Mouse (Mus musculus): ENCODE results near the gene Mapkap1. TPM values are rescaled to one million over a fixed set of nuclear protein-coding genes. Genes with fewer than 3 reads are reported as not detected.

Gene Mapkap1
- total RNA-seq, 2 experiments from 2014 or later = 61.2 to 64.2 TPM

DNA sequence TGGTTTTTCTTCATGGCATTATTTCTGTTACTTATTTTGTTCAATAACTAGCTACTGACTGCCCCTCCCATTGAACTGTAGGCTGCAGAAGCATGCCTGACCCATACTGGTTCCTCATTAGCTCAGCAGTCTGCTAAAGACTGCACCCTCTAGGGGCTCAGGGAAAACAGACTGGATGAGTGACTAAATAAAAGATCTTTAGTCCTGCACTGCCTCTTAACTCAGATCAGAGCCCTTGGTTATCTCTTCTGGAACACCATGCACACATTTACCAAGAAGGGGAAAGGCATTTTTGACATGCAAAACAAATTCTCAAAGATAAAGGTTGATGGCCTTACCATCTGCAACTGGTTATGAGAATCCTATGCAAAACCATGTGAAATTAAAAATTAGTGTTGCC lies 157.3 kb downstream of the Mapkap1 start:
- no peak for TF ChIP-seq CTCF (IDR thresholded peaks at IDR 0.05)
- Histone ChIP-seq H3K4me3 (no peak overlapping the region), H3K27ac (peak overlapping the region; percentile 50; the same call in 1 of the 2 replicates)
- intact Hi-C loops (cut with DNase I) = no loop called here
- no peak for DNase-seq (ENCODE audit: extremely low spot score in 1 of 2, low spot score in 2 of 2)

DNA sequence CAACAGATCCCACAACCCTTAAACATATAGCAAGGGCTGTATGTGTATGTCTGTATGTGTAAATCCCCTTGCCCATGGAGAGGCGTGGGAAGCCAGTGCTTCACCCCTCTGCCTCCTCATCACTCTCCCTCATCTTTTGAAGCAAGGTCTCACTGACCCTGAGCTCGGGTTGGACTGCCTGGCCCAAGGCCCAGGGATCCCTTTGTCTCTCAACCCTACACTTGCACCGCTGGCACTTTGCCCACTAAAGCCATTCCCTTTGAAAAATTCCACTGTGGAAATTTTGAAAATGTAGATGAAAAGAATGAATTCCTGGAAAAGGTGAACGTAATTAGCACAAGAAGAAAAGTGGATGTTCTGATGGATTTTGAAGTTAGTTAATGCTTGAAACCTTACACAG lies 159.6 kb downstream of the Mapkap1 start:
- Histone ChIP-seq H3K4me3 (no peak overlapping the region), H3K27ac (no peak overlapping the region)
- DNase-seq (ENCODE audit: extremely low spot score in 1 of 2, low spot score in 2 of 2) = no peak
- intact Hi-C loops (cut with DNase I) = no loop called here
- TF ChIP-seq CTCF (IDR thresholded peaks at IDR 0.05) = no peak

DNA sequence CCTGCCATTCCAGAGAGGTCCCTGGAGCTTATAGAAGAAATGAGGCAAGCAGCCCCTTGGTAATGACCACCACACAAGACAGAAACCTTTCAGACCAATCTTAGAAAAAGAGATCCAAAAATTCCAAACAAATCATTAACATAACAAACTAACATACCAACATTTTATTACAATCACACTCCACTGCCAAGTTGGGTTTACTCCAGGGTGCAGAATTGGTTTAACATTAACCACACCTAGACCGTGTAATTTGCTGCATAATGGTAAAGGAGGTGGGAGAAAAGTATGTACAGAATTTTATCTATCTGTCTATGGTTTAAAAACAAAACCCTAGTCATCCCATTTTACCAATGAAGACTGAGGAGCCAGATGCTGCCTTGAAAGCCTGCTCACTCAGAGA lies 160.0 kb downstream of the Mapkap1 start:
- intact Hi-C loops (cut with DNase I) = no loop called here
- no peak for TF ChIP-seq CTCF (IDR thresholded peaks at IDR 0.05)
- no peak overlapping the region for H3K27ac ChIP-seq
- no peak for DNase-seq (ENCODE audit: extremely low spot score in 1 of 2, low spot score in 2 of 2)
- H3K4me3 ChIP-seq = no peak overlapping the region

DNA sequence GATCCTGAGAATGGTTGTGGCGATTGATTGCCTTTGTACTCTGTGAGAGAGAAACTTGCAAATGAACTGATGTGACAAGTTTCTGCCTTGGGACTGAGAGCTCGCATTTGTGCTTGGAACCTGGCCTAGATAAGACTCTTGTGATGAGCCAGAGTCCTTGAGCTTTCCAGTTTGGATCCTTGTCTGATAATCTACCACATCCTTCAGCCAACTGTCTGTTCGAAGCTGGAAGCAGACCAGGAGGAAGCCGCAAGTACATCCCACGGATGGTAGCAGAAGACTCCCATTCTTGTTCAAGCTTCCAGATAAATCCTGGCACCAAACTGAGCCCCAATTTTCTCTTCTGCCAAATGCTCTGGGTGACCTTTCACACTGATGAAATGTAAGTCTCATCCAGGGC lies 162.6 kb downstream of the Mapkap1 start:
- intact Hi-C loops (cut with DNase I) = no loop called here
- no peak overlapping the region; the same call in 1 of the 2 replicates for H3K27ac ChIP-seq
- TF ChIP-seq CTCF (IDR thresholded peaks at IDR 0.05) = no peak
- no peak for DNase-seq (ENCODE audit: extremely low spot score in 1 of 2, low spot score in 2 of 2)
- no peak overlapping the region for H3K4me3 ChIP-seq

- no peak for TF ChIP-seq CTCF (IDR thresholded peaks at IDR 0.05)
- no peak overlapping the region for H3K4me3 ChIP-seq
- no peak for DNase-seq (ENCODE audit: extremely low spot score in 1 of 2, low spot score in 2 of 2)
- intact Hi-C loops (cut with DNase I) = no loop called here
- 0 out of 2 replicates have a peak overlapping the region, but pooled peaks have one; percentile 3 for H3K27ac ChIP-seq
Measured at GRCm38 (mm10) chr2:34570378-34570777, 163.8 kb downstream of the Mapkap1 start.

DNA sequence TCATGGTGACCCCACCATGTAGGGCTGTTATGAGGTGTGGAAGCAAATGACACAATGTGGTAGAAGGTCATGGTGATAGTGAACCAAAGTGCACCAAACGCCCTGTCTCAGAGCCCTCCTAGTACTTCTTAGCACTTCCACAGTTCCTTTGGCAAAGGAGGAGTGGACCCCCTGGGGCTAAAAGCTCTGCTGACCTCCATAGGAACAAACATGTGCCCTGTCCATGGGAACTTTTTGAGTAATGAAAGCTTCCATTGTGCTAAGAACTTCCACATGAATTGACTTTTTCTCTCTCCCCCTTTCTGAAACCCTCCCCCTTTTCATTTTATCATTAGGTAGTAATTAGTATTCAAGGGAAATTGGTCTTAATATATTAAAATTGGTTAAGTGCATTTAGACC lies 164.5 kb downstream of the Mapkap1 start:
- intact Hi-C loops (cut with DNase I) = no loop called here
- TF ChIP-seq CTCF (IDR thresholded peaks at IDR 0.05) = no peak
- Histone ChIP-seq H3K27ac (no peak overlapping the region), H3K4me3 (no peak overlapping the region)
- no peak for DNase-seq (ENCODE audit: extremely low spot score in 1 of 2, low spot score in 2 of 2)

- intact Hi-C loops (cut with DNase I) = no loop called here
- H3K4me3 ChIP-seq = no peak overlapping the region
- H3K27ac ChIP-seq = no peak overlapping the region
- no peak for TF ChIP-seq CTCF (IDR thresholded peaks at IDR 0.05)
- no peak for DNase-seq (ENCODE audit: extremely low spot score in 1 of 2, low spot score in 2 of 2)
Measured at GRCm38 (mm10) chr2:34573073-34573472, 166.5 kb downstream of the Mapkap1 start.

DNA sequence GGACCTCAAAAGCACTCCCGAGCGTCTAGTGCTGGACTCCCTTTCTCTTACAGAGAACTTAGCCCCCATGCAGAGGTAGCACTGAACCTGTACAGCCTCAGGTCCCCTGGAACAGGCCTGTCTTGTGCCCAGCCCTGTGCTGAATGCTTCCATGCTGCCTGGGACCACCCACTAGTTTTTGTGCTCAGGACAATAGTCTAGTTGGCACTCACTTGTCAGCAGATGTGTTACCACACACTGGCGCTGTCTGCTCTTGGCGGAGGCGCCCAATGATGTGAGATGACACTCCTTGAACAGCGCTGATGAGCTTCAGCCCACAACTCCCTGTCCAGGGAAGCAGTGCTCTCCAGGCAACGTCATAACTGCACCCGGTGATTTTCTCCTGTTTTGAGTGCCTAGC lies 182.0 kb downstream of the Mapkap1 start:
- H3K4me3 ChIP-seq = no peak overlapping the region
- DNase-seq (ENCODE audit: extremely low spot score in 1 of 2, low spot score in 2 of 2) = no peak
- no peak for TF ChIP-seq CTCF (IDR thresholded peaks at IDR 0.05)
- no peak overlapping the region for H3K27ac ChIP-seq
- intact Hi-C loops (cut with DNase I) = no loop called here

- no peak for TF ChIP-seq CTCF (IDR thresholded peaks at IDR 0.05)
- no peak for DNase-seq (ENCODE audit: extremely low spot score in 1 of 2, low spot score in 2 of 2)
- Histone ChIP-seq H3K27ac (no peak overlapping the region), H3K4me3 (no peak overlapping the region)
- intact Hi-C loops (cut with DNase I) = no loop called here
Measured at GRCm38 (mm10) chr2:34591721-34592360, 185.3 kb downstream of the Mapkap1 start.

DNA sequence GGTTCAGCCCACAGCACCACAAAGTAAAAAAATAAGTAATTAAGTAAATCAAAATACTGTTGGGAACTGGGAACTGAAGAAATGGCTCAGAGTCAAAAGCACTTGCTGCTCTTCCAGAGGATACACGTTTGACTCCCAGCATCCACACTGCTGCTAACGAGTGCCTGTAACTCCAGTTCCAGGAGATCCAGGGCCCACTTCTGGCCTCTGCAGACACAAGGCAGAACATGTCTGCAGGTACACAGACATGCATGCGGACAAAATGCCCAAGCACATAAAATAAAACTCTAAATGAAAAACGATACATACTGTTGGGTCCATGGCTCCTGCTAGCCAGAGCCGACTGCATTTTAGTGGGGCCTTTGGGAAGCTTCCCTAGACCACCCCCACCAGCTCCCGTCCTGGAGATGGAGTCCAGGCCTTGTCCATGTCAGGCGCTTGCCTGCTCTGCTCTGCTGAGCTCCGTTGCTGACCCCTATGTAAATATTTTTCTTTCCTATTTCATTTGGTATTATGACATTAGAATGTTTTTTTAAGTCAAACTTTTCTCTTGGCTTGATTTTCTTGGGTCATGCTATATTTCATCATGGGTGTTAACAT lies 185.9 kb downstream of the Mapkap1 start:
- no peak for TF ChIP-seq CTCF (IDR thresholded peaks at IDR 0.05)
- no peak overlapping the region for H3K4me3 ChIP-seq
- no peak for DNase-seq (ENCODE audit: extremely low spot score in 1 of 2, low spot score in 2 of 2)
- intact Hi-C loops (cut with DNase I) = no loop called here
- H3K27ac ChIP-seq = no peak overlapping the region

DNA sequence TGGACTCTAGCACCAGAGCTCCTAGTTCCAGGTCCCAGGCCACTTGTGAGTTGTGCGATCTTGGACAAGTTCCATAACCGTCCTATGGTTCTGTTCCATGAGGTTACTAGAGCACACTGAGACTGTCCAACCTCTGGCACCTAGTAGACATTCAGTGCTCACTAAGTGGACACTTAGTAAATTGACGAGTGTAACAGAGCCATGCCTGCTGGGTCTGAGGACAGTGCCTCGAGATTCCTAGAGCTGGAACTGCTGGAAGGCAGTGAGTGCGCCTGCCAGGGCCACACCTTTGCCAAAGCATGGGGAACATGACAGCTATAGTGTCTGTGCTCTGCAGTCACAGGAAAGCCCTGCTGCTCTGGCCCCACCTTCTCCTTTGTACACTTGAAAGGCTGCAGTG lies 187.4 kb downstream of the Mapkap1 start:
- TF ChIP-seq CTCF (IDR thresholded peaks at IDR 0.05) = no peak
- Histone ChIP-seq H3K4me3 (no peak overlapping the region), H3K27ac (no peak overlapping the region)
- no peak for DNase-seq (ENCODE audit: extremely low spot score in 1 of 2, low spot score in 2 of 2)
- intact Hi-C loops (cut with DNase I) = no loop called here

DNA sequence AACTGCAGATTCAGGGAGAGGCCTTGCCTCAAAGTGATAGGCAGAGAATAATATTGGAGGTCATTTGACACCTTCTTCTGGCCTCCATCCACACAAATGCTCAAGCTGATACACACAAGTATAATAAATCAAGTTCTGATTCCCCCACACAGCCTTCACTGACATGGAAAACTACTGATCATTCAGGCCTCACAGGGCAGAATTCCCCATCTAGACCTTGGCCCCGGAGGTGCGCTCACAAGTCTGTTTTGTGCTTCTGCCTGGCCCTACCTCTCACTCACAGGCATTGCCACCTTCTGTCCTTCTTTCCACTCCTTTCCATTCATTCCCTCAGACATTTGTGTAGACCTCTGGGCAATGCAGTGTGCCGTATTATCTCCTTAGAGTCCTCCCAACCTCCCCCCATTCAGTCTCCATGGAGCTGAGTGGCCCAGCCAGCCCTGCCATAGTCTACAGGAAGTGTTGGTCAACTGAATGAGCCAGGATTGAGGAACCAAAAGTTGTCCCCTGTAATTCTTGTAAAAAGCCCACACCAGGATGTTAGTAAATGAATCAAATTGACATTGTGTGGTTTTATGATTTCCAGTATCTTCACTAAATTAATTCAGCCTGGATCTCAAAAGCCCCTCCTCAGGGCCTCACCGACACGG lies 193.2 kb downstream of the Mapkap1 start:
- Histone ChIP-seq H3K27ac (no peak overlapping the region), H3K4me3 (no peak overlapping the region)
- no peak for TF ChIP-seq CTCF (IDR thresholded peaks at IDR 0.05)
- intact Hi-C loops (cut with DNase I) = no loop called here
- no peak for DNase-seq (ENCODE audit: extremely low spot score in 1 of 2, low spot score in 2 of 2)
